Mouse (Mus musculus): ENCODE measurements around the gene Tmtc1.

Gene Tmtc1

DNA sequence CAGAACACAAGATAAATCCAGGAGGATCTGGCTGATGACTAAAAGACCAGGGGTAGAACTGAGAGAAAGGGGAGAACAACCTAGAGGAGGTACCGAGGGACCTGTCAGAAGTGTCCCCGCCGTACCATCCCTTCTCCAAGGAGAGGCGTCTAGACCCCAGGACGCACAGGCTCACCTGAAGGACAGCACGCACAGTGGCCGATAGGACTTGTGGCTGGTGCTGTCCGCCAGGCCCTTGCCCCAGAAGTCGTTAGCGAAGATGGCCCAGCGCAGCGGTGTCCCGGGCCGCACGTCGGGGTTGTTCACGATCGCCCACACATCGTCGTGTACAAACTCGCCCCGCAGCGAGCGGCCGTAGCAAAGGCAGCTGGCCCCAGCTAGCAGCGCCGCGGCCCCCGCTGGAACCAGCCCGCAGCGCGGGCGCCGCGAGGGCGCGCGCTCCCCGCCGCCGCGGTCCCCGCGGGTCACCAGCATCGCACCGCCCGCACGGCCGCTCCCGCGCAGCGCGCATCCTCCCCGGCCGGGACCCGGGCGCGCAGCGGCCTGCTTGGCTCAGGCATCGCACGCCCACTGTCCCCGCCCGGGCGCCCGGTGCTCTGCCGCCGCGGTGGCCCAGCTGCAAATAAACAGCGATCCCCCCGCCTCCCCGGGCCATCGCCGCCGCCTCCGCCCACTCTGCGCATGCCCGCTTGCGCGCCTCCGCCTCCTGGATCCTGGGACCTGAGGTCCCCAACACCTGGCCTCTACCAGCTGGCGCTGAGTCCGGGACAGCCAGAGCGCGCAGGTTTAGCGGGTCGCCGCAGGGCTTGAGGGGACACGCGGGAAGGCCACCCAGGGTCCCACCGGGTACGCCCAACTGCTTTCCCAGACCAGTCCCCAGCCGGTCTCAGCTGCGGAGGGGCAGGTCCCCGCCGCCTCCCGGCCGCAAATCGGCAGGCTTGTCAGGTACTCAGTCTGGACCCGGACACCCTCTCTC, at the start of gene Tmtc1:
TSS of gene Tmtc1 (minus strand) at position 664 of the 976 bp plus-strand sequence.
- DNase-seq, result peak; percentile 54

GRCm38 (mm10) chr6:148491849-148492248, 47.7 kb upstream of the Tmtc1 start:
- DNase-seq, result no peak

DNA sequence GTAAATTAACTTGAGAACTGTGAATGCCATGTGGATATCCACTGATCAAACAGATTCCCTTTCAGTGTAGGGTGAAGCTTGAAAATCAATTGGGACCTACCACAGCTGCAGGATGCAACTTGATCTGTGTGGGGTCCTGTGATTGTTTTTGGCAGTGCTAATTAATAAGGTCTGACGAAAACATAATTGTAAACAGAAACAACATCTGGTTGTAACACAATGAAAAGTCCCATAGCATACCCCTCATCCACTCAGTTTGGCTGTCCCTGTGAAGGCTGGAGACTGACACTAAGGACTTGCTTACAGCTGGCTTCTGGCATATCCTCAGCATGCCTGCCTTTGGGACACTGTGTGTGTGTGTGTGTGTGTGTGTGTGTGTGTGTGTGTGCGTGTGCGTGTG, 42.6 kb upstream of the Tmtc1 start:
- no peak for DNase-seq

GRCm38 (mm10) chr6:148481894-148482293, 37.7 kb upstream of the Tmtc1 start:
- DNase-seq, result no peak

DNA sequence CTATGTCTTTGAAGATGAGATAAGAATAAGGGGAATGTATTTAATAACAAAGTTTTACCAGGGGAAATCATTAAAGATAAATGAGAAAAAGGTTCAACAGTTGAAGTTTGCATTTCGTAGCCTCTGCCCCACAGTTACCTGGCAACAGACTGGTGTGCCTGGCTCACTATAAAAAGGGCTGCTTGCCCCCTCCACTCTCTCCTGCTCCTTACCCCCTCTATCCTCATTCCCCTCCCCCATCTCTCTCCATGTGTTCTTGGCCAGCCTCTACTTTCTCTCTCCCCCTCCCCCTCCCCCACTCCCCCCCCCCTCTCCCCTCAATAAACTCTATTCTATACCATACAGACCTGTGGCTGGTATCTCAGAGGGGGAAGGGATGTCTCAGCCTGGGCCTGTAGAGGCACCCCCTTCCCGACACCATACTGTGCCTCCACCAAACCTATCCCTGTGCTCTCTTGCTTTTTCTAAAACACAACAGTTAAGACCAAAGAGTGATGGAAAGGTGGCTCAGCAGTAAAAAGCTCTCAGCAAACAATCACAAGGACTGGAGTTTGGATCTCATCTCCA, 35.6 kb upstream of the Tmtc1 start:
- no peak for DNase-seq

- no peak for DNase-seq
Measured at GRCm38 (mm10) chr6:148478350-148478749, 34.2 kb upstream of the Tmtc1 start.

- no peak for DNase-seq
Measured at GRCm38 (mm10) chr6:148472289-148472688, 28.1 kb upstream of the Tmtc1 start.

DNA sequence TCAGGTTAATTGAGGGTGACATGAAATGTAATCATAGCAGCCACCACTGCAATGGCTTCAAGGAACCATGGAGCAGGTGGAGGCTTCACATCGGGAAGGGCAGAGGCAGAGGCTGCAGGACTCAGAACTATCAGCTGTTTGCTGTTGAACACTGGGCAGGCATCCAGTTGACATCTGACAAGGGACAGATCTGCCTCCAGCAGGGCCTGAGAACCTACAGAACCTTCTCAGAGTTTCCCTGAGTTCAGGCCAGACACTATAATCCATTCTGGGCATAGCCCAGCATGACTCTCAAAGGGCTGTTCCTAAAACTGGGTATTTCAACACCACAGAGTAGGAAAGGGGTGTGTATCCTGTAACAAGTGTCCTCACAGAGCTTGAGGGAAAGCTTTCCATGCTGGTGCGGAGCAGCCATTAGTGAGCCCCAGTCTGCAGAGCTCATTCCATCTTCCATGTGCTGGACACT, 23.8 kb upstream of the Tmtc1 start:
- DNase-seq, result no peak

- no peak for DNase-seq
Measured at GRCm38 (mm10) chr6:148467170-148467921, 23.2 kb upstream of the Tmtc1 start.

GRCm38 (mm10) chr6:148459636-148460035, 15.4 kb upstream of the Tmtc1 start:
- DNase-seq, result no peak

DNA sequence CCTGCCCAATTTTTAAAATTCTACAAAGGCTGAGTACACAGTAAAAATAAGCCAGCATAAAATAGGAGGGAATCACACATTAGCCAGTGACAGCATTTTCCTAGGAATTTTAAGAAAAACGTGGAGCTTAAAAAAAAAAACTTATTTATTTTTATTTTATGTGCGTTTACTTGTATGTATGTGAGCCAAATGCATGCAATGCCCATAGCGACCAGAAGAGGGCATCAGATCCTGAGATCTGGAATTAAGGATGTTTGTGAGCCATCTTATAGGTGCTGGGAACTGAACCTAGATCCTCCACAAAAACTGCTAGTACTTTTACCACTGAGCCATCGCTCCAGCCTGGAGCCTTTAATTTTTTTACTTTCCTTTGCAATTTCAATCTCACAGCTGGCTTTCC, 11.3 kb upstream of the Tmtc1 start:
- DNase-seq, result no peak

DNA sequence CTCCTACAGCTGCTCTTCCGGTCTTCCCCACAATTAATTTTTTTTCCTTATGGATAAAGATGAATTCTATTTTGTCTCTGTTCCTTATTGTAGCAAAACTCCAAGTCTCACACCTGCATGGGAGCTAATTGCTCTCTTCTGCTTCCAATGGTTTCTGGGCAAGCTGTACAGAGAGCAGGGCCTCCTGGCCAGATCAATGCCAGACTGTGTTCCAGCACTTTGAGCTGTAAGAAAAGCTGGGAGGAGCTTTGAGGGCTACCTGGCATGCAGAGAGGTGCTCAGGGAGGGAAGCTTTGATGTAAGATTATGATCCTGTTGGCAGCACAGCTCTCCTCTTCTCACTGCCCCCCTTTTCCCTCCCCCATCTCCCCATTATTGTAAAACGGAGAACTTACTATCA, 10.6 kb upstream of the Tmtc1 start:
- DNase-seq, result no peak

GRCm38 (mm10) chr6:148448151-148448550, 4.0 kb upstream of the Tmtc1 start:
- no peak for DNase-seq

GRCm38 (mm10) chr6:148446113-148446512, 1.9 kb upstream of the Tmtc1 start:
- DNase-seq, result no peak

DNA sequence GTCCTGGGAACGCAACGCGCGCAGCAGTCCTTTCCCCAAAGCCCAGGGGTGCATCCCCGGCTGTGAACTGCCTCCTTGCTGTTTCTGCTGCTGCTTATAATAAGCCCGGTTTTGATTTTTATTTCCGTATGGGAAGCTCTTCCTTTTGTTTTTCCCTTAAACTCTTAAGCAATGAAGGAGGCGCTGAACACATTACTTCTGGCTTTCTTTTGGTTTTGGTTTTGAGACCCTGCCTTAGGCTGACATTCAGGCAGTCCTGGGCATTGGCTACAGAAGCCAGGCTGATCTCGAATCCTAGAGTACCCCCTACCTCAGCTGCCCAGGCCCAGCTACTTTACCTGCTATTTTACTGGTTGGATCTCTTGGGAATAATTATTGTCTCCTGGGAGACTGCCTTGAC, 607 bp upstream of the Tmtc1 start:
- DNase-seq, result no peak

DNA sequence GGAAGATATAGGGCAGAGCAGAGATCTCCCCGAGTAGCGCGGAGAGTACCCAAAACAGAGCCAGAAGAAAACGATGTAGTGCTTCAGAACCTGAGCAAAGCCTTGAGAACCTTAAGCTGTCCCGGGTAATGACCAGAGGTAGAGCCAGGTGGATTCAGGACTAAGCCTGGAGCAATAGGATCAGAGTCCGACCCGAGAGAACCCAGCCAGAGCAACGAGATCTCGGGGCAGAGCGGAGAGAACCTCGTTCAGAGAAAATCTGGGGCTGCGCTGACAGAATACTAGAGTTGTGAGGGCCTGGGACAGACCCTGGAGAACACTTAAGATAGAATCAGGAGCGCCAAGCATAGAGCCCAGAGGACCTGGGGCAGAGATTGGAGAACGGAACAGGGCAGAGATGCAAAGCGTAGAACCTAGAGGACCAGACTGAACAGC, 881 bp downstream of the Tmtc1 start:
- DNase-seq, result no peak

GRCm38 (mm10) chr6:148442671-148443290, 1.4 kb downstream of the Tmtc1 start:
- DNase-seq, result peak; percentile 22

DNA sequence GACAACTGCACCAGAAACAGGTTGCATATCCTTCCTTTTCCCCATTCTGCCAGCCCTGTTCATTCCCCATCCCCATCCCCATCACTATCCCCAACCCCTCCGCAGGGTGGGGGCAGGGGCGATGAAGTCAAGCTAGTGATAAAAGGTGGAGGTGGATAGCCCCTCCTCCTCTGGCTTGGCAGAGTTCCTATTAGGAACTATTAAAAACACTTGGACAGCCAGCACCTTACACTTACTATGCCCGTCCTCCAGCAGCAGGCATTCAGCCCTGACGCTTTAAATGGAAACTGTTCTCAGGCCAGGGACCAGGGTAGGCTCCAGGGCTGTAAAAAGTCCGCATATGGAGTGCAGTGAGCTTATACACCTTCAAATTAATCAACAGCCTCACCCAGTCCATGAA, 2.3 kb downstream of the Tmtc1 start:
- no peak for DNase-seq

DNA sequence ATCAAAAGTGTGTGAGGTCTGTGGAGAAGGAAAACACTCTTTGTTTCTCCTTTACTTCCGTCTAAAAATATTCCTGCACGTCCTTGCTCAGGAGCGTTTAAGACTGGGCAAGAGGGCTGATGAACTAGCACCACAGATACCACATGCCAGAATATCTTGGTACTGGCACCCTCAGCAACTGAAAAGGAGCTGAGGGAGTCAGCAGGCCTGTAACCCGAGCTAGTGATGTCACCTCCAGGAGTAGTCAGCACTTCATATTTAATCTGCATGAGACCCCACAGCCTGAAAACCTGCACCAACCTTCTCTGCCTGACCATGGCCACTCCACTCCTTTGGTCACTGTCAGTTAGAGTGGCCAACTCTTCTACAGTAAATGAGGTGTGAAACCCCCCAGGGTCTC, 5.1 kb downstream of the Tmtc1 start:
- no peak for DNase-seq

DNA sequence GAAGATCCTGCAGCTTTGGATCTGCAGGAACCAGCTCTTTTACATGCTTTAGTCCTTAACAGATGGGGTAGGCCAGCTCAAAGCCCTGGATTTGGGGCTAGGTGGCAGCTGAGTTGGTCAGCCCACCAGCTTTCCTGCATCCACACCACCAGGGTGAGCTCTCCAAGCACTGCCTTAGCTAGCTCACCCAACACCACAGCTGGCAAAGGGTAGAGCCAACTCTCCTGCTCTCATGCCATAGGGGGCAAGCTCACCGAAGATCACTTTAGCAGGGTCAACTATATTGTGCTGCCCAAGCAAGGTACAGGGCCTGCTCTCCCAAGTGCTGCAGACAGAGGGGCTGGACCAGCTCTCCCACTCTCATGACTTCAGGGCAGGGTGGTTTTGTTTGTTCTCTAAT, 6.6 kb downstream of the Tmtc1 start:
- DNase-seq, result no peak

GRCm38 (mm10) chr6:148436441-148437001, 7.7 kb downstream of the Tmtc1 start:
- no peak for DNase-seq

GRCm38 (mm10) chr6:148421577-148421976, 22.6 kb downstream of the Tmtc1 start:
- no peak for DNase-seq

- no peak for DNase-seq
Measured at GRCm38 (mm10) chr6:148420387-148420786, 23.8 kb downstream of the Tmtc1 start.
